Mouse (Mus musculus) lung, adult 2 months (tissue): ENCODE measurements around the gene 4930558K02Rik.

Experiments used
- CTCF ChIP-seq: fragments of 200-500 bp; IDR thresholded peaks from 2 replicates; pipeline ENCODE4 v1.5.1; 2011; ENCODE audit warnings: mild to moderate bottlenecking, low read length, control low read depth; ENCODE audit not compliant: insufficient read depth
- POLR2A ChIP-seq: fragments of 200-500 bp; IDR thresholded peaks from 2 replicates; pipeline ENCODE4 v1.6.1; 2011; ENCODE audit warnings: low read depth, mild to moderate bottlenecking, control low read depth, low read length, borderline replicate concordance; ENCODE audit errors: extremely low read depth

DNA sequence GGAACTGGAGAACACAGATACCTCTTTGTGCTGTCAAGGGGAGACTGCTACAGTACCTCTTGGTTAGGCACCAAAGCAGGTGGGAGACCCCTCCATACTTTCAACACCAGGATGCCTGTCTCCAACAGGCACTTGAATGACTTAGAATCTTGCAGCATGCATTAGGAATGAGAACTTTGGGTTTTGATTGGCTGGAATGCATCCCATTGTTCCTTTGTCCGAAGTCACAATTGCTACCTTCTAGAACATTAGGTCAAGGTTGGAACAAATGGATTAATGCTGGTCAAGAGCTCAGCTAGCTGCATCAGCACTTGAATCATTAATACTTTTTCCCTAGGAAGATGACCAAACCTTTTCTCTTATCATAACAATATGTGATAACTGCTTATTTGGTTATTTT lies at the start of gene 4930558K02Rik:
- TF ChIP-seq POLR2A (no peak), CTCF (no peak)
